Mouse (Mus musculus): ENCODE data around the gene Thsd7b.

- no peak for TF ChIP-seq CTCF (IDR thresholded peaks at IDR 0.05; ENCODE audit: low read depth, low read length)
- TF ChIP-seq TAL1 (conservative IDR thresholded peaks at IDR 0.05; ENCODE audit: low read depth, low read length): no peak
- TF ChIP-seq GATA1 (IDR thresholded peaks at IDR 0.05; ENCODE audit: borderline replicate concordance, low read length): no peak
Observed at GRCm38 (mm10) chr1:129780589-129780988, 507.5 kb downstream of the Thsd7b start.
